Mouse (Mus musculus): ENCODE results near the gene Olfr221. TPM values are rescaled to one million over a fixed set of nuclear protein-coding genes. Genes with fewer than 3 reads are reported as not detected.

Olfr221 gene
- polyA plus RNA-seq, 1 experiment = not detected

DNA sequence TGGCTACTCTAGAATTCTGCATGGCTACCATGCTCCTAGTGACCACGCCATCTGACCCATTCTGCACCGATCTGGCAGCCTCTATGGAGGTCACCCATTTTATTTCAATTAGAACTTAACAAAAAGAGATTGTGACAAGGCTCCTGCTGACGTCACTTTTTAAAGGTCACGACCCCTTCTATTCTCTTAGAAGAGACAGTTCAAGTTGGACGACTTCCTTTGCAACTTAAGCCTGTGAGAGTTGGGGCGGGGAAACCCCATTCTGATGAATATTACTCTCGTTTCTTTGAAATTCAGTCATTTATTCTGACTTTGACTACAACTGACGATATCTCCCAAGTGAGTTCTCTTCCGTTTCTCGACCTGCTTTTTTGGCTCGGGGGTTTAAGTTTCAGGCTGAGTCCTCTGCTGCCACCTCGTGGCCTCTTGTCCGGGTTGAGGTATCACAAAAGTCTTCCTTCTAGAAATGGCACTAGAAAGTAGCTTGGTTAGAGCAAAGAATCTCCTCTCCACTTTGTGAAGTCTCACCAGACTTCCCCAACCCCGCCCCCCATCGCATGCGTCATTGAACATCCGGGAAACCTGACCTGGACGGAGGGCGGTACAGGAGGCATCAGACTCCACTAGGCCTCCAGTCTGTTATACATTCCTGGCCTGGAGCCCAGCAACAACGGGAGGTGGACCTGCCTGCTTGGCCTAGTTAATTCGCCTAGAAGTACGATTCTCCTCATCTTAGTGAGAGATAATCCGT lies 19.4 kb downstream of the Olfr221 start:
- peak; percentile 96 for DNase-seq
- TF ChIP-seq CTCF (conservative IDR thresholded peaks at IDR 0.05; ENCODE audit: insufficient read depth, insufficient read length, low read depth, low read length) = peak; percentile 71
- no peak for TF ChIP-seq POLR2A (IDR thresholded peaks at IDR 0.05; ENCODE audit: low read depth, low read length)

DNA sequence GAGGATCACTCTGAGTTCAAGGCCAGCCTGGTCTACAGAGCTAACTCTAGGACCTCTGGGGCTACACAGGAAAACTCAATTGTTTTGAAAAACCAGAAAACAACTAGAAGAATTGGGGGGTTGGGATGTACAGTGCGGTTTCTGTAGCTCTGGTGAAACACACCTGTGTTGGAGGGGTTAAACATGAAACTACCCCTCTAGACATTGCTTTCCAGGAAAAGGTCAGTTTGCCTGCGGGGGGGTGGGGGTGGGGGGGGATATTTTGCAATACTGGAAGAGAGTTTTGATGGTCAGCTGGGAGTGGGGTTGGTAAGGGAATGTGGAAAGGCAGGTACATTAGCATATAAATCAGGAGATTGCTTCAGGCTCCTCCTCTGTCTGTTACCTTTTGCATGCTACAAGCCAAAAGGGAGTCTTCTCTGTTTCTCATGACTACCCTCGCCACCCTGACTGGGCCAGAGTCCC lies 20.0 kb downstream of the Olfr221 start:
- H3K27me3 ChIP-seq (replicated peaks; ENCODE audit: control insufficient read depth, insufficient read depth, low read length) = no peaks in the 10 kb centered on the region
- TF ChIP-seq POLR2A (IDR thresholded peaks at IDR 0.05; ENCODE audit: low read depth, low read length) (no peak), CTCF (conservative IDR thresholded peaks at IDR 0.05; ENCODE audit: insufficient read depth, insufficient read length, low read depth, low read length) (no peak)
- peaks cover 21% of the 10 kb centered on the region; the same call in 1 of the 2 replicates for H3K4me1 ChIP-seq (ENCODE audit: control insufficient read depth, insufficient read depth, low read length)
- 55% methylated on average over 3 of the region's 3 CpGs for WGBS
- DNase-seq = no peak
- H3K36me3 ChIP-seq (ENCODE audit: control insufficient read depth, insufficient read depth, low read length) = no peaks in the 10 kb centered on the region
- H3K27ac ChIP-seq (ENCODE audit: insufficient read depth, low read depth, low read length) = peak overlapping the region; percentile 71
- H3K4me3 ChIP-seq (ENCODE audit: insufficient read depth, low read depth, low read length) = no peak overlapping the region

More for the DNA sequence above, 19.4 kb downstream of the Olfr221 start:
- peak overlapping the region; percentile 37 for H3K4me3 ChIP-seq (ENCODE audit: insufficient read depth, low read depth, low read length)
- H3K27ac ChIP-seq (ENCODE audit: insufficient read depth, low read depth, low read length) = peak overlapping the region; percentile 71
- peaks cover 21% of the 10 kb centered on the region; the same call in 1 of the 2 replicates for H3K4me1 ChIP-seq (ENCODE audit: control insufficient read depth, insufficient read depth, low read length)
- 3% methylated on average over 23 of the region's 23 CpGs for WGBS
- no peaks in the 10 kb centered on the region for H3K36me3 ChIP-seq (ENCODE audit: control insufficient read depth, insufficient read depth, low read length)
- H3K27me3 ChIP-seq (replicated peaks; ENCODE audit: control insufficient read depth, insufficient read depth, low read length) = no peaks in the 10 kb centered on the region

DNA sequence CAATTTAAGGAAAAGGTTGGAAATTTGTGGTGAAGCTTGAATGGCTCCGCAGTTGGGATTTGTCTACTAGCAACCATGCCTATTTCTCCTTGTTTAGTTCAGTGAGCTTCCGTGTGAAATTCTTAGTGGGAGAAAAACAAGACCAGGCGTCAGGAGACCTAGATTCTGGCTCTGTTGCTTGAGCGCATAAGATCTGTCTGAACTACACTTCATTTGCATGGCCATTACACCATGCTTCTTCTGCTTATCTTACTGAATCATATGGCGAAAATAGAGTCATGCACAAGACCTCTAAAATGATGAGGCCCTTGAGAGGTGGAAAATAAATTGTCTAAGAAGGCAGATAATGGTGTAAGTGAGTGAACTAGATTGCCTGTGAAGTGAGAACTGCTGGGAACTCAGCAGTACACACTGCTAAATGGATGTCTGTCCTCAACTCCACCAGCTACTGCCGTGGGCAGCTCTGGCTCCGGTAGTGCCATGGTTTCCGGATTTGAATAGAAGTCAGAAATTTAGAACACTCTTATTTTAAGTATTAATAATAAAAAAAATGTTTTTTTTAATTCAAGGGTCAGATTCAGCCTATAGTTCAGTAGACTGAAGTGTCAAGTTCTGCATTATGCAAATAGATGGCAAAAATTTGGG lies 20.6 kb downstream of the Olfr221 start:
- H3K27ac ChIP-seq (ENCODE audit: insufficient read depth, low read depth, low read length) = no peak overlapping the region
- no peak overlapping the region for H3K4me3 ChIP-seq (ENCODE audit: insufficient read depth, low read depth, low read length)
- no peaks in the 10 kb centered on the region for H3K36me3 ChIP-seq (ENCODE audit: control insufficient read depth, insufficient read depth, low read length)
- peaks cover 26% of the 10 kb centered on the region; the same call in 1 of the 2 replicates for H3K4me1 ChIP-seq (ENCODE audit: control insufficient read depth, insufficient read depth, low read length)
- DNase-seq = no peak
- H3K27me3 ChIP-seq (replicated peaks; ENCODE audit: control insufficient read depth, insufficient read depth, low read length) = no peaks in the 10 kb centered on the region
- 92% methylated on average over 8 of the region's 8 CpGs for WGBS
- TF ChIP-seq POLR2A (IDR thresholded peaks at IDR 0.05; ENCODE audit: low read depth, low read length) (no peak), CTCF (conservative IDR thresholded peaks at IDR 0.05; ENCODE audit: insufficient read depth, insufficient read length, low read depth, low read length) (no peak)

DNA sequence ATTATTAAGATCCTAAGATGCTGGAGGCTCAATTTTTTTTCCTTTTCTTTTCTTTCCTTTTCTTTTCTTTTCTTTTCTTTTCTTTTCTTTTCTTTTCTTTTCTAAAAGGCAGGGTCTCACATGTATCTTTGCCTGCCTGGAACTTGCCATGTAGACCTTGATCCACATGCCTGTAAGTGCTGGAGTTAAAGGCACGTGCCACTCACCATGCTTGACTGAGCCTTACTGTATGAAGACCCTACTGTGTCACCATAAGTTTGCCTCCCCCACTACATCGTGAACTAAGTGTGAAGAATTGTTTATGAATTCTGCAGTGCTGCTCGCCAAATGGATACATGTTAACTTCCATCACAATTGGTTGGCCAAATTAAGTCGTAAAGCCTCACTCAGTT lies 21.1 kb downstream of the Olfr221 start:
- Histone ChIP-seq H3K27me3 (replicated peaks; ENCODE audit: control insufficient read depth, insufficient read depth, low read length) (no peaks in the 10 kb centered on the region), H3K4me3 (ENCODE audit: insufficient read depth, low read depth, low read length) (no peak overlapping the region), H3K27ac (ENCODE audit: insufficient read depth, low read depth, low read length) (0 out of 2 replicates have a peak overlapping the region, but pooled peaks have one; percentile 18), H3K4me1 (ENCODE audit: control insufficient read depth, insufficient read depth, low read length) (peaks cover 30% of the 10 kb centered on the region), H3K36me3 (ENCODE audit: control insufficient read depth, insufficient read depth, low read length) (no peaks in the 10 kb centered on the region)
- no peak for TF ChIP-seq CTCF (conservative IDR thresholded peaks at IDR 0.05; ENCODE audit: insufficient read depth, insufficient read length, low read depth, low read length)
- TF ChIP-seq POLR2A (IDR thresholded peaks at IDR 0.05; ENCODE audit: low read depth, low read length) = no peak
- no peak for DNase-seq
- 59% methylated on average over 4 of the region's 4 CpGs for WGBS

DNA sequence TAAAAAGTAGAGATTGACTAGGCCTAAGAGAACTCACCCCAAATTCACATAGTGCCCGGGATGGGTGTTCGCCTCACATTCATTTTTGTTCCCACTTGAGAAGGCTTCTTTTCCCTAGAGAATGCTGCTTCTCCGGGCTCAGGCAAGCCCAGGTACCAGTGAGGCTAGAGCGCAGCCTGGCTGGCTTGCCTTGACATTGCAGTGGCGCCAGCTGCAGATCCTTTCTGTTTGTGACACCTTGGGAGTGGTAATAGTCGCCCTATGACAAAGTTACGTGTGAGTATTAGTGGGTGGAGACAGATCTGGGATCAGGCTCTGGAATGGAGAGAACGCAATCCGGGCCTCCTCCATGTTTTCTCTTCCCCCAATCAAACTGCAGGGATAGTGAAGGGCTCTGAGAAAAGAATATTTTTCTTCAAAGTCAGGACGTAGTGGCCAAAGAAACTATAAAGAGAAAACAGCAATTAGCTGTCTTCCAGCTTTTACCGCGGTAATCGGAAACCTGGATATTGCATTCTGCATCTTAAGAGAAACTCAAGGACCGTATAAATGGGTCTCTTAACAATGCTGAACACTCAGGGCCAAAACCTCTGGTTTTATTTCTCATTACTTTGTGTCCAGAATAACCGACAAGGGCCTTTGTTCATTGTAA lies 21.6 kb downstream of the Olfr221 start, which contains the start of gene Zfp219:
Gene Zfp219, minus strand, starts transcription at position 248 of the 652 bp plus-strand sequence.
- 3% methylated on average over 15 of the region's 15 CpGs for WGBS
- Histone ChIP-seq H3K4me3 (ENCODE audit: insufficient read depth, low read depth, low read length) (peak within 1 kb of the TSS; percentile 66), H3K27ac (ENCODE audit: insufficient read depth, low read depth, low read length) (peak within 1 kb of the TSS; percentile 96), H3K36me3 (ENCODE audit: control insufficient read depth, insufficient read depth, low read length) (no peaks in the 10 kb centered on the region), H3K4me1 (ENCODE audit: control insufficient read depth, insufficient read depth, low read length) (peaks cover 35% of the 10 kb centered on the region), H3K27me3 (replicated peaks; ENCODE audit: control insufficient read depth, insufficient read depth, low read length) (no peaks in the 10 kb centered on the region)
- TF ChIP-seq POLR2A (IDR thresholded peaks at IDR 0.05; ENCODE audit: low read depth, low read length) = peak; percentile 86
- TF ChIP-seq CTCF (conservative IDR thresholded peaks at IDR 0.05; ENCODE audit: insufficient read depth, insufficient read length, low read depth, low read length) = peak; percentile 81
- peak; percentile 94 for DNase-seq

DNA sequence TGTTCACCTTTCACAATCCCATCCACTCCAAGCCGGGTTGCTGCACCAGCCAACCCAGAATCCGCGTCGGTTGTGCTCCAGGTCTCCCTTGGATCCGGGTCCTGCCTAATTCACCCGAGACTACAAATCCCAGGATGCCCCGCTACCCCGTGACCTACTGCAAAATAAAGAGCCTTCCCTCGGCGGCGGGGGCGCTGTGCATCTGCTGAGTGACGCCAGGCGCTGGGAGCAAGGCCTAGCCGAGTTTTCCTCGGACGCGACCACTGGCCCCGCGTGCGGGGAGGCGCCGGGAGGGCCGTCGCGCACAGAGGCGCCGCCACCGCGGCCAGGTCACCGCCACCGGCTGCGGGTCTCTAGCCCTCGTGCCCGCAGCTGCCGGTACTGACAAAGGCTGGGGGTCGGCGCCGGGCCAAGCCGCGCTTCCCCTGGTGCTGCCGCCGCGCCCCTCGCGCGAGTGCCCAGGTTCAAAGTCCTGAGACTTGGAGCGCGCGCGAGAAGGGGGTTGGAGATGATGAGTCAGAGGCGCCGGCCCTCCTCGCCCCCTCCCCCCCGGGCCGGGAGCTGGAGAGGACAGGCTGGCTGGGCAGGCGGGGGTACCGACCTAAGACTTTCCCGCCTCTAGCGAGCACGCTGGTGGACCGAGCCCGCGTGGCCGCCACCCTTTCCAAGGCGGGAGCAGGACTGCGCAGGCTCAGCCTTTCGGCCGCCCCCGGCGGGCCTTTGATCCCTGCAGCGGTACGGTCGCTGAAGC lies 22.5 kb downstream of the Olfr221 start:
- DNase-seq = peak; percentile 98
- Histone ChIP-seq H3K27me3 (replicated peaks; ENCODE audit: control insufficient read depth, insufficient read depth, low read length) (no peaks in the 10 kb centered on the region), H3K4me3 (ENCODE audit: insufficient read depth, low read depth, low read length) (peak overlapping the region; percentile 66), H3K27ac (ENCODE audit: insufficient read depth, low read depth, low read length) (peak overlapping the region; percentile 96), H3K4me1 (ENCODE audit: control insufficient read depth, insufficient read depth, low read length) (peaks cover 38% of the 10 kb centered on the region), H3K36me3 (ENCODE audit: control insufficient read depth, insufficient read depth, low read length) (no peaks in the 10 kb centered on the region)
- under 1% methylated on average over 69 of the region's 74 CpGs for WGBS
- peak; percentile 55 for TF ChIP-seq CTCF (conservative IDR thresholded peaks at IDR 0.05; ENCODE audit: insufficient read depth, insufficient read length, low read depth, low read length)
- TF ChIP-seq POLR2A (IDR thresholded peaks at IDR 0.05; ENCODE audit: low read depth, low read length) = peak; percentile 38

All from kidney, adult 2 months (tissue).